Mouse (Mus musculus): Measurements from ENCODE around the gene Golgb1.

- TF ChIP-seq CTCF (conservative IDR thresholded peaks at IDR 0.05; ENCODE audit: low read length): no peak
- no peak for TF ChIP-seq NANOG (IDR thresholded peaks at IDR 0.05; ENCODE audit: borderline replicate concordance, low read length)
- TF ChIP-seq POU5F1 (IDR thresholded peaks at IDR 0.05; ENCODE audit: borderline replicate concordance, low read length): no peak
Observed at GRCm38 (mm10) chr16:36943591-36943990, 68.7 kb downstream of the Golgb1 start.
